Comparison of ENCODE assay signal across 15 mouse cellular contexts in the genomic region with DNA sequence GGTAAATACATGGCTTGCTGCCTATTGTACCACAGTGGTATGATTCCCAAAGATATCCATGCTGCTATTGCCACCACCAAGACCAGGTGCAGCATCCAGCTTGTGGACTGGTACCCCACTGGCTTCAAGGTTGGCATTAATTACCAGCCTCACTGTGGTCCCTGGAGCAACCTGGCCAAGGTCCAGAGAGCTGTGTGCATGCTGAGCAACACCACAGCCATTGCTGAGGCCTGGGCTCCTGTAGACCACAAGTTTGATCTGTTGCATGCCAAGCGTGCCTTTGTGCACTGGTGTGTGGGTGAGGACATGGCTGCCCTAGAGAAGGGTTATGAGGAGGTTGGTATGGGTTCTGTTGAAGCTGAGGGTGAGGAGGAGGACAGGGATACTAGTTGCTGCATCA.
DNase-seq lines count a peak whose midpoint lies in the region; ATAC-seq and TF ChIP-seq lines count a peak whose summit lies in the region.
"Had no signal": no experiment of that assay in that cellular context is flagged by ENCODE, and none has a peak within 500 bp of the region (broad histone marks: within the 10 kb centered on the region; RNA-seq: fewer than 3 reads in every experiment).

No protein-coding gene starts in this region.

- TF ChIP-seq CTCF in kidney, adult 2 months (conservative IDR thresholded peaks at IDR 0.05; ENCODE audit: insufficient read depth, insufficient read length, low read depth, low read length), result no peak

- peaks cover 8% of the 10 kb centered on the region; the same call in 1 of the 2 replicates for H3K4me1 ChIP-seq in kidney, adult 2 months (ENCODE audit: control insufficient read depth, insufficient read depth, low read length)
- H3K4me1 ChIP-seq in kidney, embryonic 15.5 days, result no peaks in the 10 kb centered on the region
- H3K4me1 ChIP-seq: embryonic facial prominence, embryonic 13.5 days had no signal

- peak; percentile 77 for DNase-seq in kidney, adult 2 months
- peak; percentile 76 for DNase-seq in cerebellum, adult 11-12 months
- DNase-seq in cerebellum, adult 9-11 months, result peak; percentile 75
- peak; percentile 60 to 74 for DNase-seq in kidney, postnatal 36 days
- DNase-seq in lung, postnatal 10 days, result no peak
- DNase-seq in c-Kit-positive CD71-positive TER-119-positive erythroid progenitor cells, embryonic 14.5 days (ENCODE audit: low spot score), result no peak
- DNase-seq: adrenal gland, postnatal 25 days; gastrocnemius, postnatal 36 days; right cerebral cortex, adult 18-20 months had no signal

- WGBS in kidney, adult 2 months, result 51% methylated on average over 1 of the region's 1 CpGs
- 87% methylated on average over 1 of the region's 1 CpGs for WGBS in kidney, embryonic 15.5 days

- no peak overlapping the region for H3K4me3 ChIP-seq in kidney, adult 2 months (ENCODE audit: insufficient read depth, low read depth, low read length)
- no peak overlapping the region for H3K4me3 ChIP-seq in kidney, embryonic 15.5 days (replicated peaks)
- H3K4me3 ChIP-seq: embryonic facial prominence, embryonic 13.5 days; liver, embryonic 12.5 days; megakaryocyte, embryonic 14.5 days had no signal

- no peaks in the 10 kb centered on the region for H3K36me3 ChIP-seq in kidney, adult 2 months (ENCODE audit: control insufficient read depth, insufficient read depth, low read length)
- peaks cover 15% of the 10 kb centered on the region for H3K36me3 ChIP-seq in kidney, embryonic 15.5 days

- H3K4me2 ChIP-seq in kidney, embryonic 15.5 days, result no peak overlapping the region
- H3K4me2 ChIP-seq: embryonic facial prominence, embryonic 13.5 days; hindbrain, embryonic 14.5 days; liver, embryonic 12.5 days had no signal

- TF ChIP-seq POLR2A in kidney, adult 2 months (IDR thresholded peaks at IDR 0.05; ENCODE audit: low read depth, low read length), result no peak

- H3K27ac ChIP-seq in kidney, adult 2 months (ENCODE audit: insufficient read depth, low read depth, low read length), result no peak overlapping the region
- no peak overlapping the region for H3K27ac ChIP-seq in kidney, embryonic 15.5 days
- H3K27ac ChIP-seq: embryonic facial prominence, embryonic 13.5 days; hindbrain, embryonic 14.5 days; kidney, postnatal 0 days; liver, embryonic 12.5 days had no signal

- no peaks in the 10 kb centered on the region for H3K9me3 ChIP-seq in kidney, embryonic 15.5 days (replicated peaks)
- H3K9me3 ChIP-seq: embryonic facial prominence, embryonic 13.5 days; liver, embryonic 12.5 days; megakaryocyte, embryonic 14.5 days had no signal

- no peak overlapping the region for H3K9ac ChIP-seq in kidney, embryonic 15.5 days
- H3K9ac ChIP-seq: embryonic facial prominence, embryonic 13.5 days; hindbrain, embryonic 14.5 days; liver, embryonic 12.5 days had no signal

- H3K27me3 ChIP-seq in kidney, adult 2 months (replicated peaks; ENCODE audit: control insufficient read depth, insufficient read depth, low read length), result no peaks in the 10 kb centered on the region
- no peaks in the 10 kb centered on the region for H3K27me3 ChIP-seq in kidney, embryonic 15.5 days
- H3K27me3 ChIP-seq: embryonic facial prominence, embryonic 13.5 days; liver, embryonic 12.5 days; megakaryocyte, embryonic 14.5 days had no signal

- no peak for ATAC-seq in kidney, embryonic 15.5 days (replicated peaks; ENCODE audit: low FRiP score)
- ATAC-seq: liver, embryonic 12.5 days had no signal

Comparison
In these comparisons a context has a peak if more than half of its experiments do, and no peak if none do; other contexts are left out.
1. DNase-seq: peak in kidney, adult 2 months (single experiment), cerebellum, adult 11-12 months (single experiment), cerebellum, adult 9-11 months (single experiment) and kidney, postnatal 36 days (2 of 2); none in lung, postnatal 10 days (single experiment) and c-Kit-positive CD71-positive TER-119-positive erythroid progenitor cells, embryonic 14.5 days (single experiment).